Mouse (Mus musculus) retina, adult 2 months (tissue): Measurements from ENCODE around the gene Kera.

Experiments used
- DNase-seq: peaks from one replicate; pipeline ENCODE4 v3.0.0-alpha.2; 2012; ENCODE audit warnings: low read depth, low spot score

The Kera gene

DNA sequence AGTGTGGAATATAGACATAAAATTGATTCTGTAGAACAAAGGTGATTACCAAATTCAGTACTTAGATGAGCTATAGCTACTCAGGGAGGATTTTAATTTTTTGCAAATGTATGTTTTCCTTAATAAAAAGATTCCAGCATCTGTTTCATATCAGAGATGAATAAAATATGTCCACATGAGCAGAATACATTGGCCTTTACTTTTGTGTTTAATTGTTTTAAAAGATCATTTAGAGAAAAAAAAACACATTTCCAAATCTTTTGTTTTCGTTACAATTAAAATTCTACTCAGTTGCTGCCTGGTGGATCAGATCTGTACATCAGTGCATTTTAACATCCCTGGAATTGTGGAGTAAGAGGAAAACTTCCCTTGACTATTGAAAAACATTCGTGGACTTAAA lies at the start of gene Kera:
Kera (plus strand) TSS at position 301 of the 400 bp plus-strand sequence.
- DNase-seq, result no peak

DNA sequence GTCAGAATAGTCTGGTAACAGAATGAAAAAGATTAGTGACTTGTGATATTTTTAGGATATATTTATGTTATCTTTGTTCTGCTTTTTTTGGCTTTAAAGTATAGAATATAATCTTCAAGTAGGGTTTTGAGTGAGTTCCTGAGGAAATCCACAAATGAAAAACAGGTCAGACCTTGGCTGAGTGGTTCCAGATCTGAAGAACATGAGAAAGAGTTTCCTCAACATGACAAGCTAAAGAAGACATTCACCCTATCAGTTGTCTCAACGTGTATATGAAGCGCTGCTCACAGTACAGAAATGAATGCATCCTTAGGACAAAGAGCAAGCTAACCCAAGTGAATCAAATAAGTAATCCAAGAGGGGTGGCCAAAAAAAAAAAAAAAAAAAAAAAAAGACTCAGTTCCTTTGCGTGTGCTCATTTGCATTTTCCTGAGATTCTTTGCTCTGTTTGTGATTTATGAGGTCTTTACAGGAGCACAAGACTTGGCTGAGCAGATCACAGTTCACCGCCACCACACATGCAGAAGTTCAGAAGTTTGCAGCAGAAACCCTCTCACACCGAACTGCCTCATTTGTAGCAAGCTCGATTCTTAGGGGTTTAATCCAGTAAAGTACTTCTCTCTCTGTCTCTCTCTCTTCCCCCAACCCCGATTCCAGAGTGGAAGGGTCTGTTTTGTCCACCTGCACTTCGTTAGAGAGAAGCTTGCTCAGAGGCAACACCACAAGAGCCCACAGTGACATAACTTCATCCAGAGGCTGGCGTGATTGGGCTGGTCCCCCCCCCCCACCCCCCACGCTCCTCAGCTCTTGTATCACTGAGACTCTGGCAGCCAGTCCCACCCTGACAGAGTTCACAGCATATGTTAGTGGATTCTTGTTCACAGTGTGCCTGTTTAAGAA lies 41.5 kb upstream of the Kera start, which contains the start of gene Lum:
Lum (plus strand) TSS at position 172 of the 900 bp plus-strand sequence.
- no peak for DNase-seq

DNA sequence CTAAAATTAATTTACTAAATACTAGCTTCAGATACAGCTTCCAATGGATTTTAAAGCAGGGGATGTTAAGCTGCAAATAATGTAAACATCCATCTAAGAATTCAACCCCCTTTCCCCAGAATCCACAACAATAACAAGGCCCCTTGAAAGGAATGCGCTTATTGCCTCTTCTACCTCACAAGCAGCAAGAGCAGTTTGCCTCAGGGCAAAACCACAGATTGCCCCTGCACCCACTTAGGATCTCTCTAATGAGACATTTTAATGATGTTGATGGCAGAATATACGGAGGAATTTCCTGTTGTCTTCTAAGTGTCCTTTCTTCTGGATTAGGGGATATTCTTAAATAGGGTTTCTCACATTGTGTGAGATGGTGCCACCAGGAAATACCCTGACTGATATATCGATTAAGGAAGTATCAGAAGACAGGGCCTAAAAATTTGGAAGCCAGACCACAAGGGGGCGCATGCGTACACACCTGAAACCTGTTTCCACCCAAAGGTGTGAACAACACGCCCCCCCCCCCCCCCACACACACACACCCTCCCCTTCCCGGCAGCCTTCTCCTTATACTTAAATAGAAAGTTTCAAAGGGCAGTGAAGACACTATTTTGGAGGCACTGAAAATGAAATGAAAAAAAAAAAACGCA lies 39.1 kb upstream of the Kera start:
- DNase-seq, result no peak

DNA sequence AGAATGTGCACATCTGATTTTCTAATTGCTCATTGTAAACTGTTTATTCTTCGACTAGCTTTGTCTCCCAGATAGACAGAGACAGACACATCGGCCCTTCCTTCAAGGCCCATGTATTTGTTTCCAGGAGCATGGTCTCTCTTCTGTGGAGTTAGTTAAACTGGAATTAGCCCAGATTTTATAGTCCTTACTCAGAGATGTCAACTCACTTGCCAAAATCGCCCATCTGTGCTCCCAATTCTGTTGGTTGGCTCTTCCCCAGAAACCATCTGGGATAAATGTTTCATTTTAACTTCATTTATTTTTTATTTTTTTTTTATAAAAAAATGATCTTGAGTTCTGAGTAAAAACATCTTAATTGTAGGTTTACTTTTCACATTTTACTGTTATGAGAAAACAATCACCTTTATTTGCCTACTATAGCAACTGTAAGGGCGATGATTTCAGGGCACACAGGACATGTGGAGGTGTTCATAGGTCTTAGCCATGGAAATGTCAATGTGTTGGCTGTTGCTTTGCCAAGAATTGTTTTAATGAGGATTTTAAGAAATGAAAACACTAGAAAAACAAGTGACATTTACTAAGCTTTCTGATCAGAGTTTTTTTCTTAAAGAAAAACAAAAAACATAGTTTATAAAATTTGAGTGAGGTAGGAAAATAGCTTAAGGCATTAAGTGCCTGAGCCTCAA lies 24.0 kb upstream of the Kera start:
- DNase-seq, result no peak

DNA sequence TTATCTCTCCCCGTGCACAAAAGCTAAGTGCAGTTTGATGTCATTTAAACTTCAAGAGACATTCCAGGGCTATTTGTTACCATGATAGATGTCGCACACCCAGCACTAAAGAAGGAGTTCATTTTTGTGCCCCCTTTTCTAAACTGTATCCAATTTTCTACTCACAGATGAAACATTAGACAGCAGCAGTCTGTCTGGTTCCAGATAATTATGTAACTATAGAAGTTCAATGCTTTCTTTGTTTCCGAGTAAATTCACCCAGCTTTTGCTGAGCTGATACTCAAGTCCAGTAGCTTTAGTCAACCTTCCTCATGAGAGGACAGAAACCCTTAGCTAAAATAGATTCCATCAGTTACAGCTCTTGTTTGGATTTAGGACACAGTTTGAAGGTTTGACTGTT lies 22.5 kb upstream of the Kera start:
- DNase-seq, result no peak

DNA sequence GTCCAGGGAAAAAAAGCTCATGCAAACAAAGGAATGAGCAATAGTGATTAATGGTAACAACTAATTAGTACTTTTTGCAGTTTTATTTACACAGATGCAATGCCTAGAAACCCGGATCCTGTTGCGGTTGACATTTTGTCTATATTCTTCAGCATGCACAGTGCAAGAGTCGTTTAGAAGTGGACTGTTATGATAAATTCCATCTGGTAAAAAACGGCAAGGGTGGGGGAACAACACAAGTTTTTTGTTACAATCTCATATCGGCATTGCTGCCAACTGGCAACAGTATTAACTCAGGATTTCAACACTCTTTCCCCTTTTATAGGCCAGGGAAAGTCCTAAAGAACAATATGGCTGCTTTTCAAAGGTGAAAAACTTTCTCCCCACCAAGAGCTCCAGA lies 19.5 kb upstream of the Kera start:
- no peak for DNase-seq

DNA sequence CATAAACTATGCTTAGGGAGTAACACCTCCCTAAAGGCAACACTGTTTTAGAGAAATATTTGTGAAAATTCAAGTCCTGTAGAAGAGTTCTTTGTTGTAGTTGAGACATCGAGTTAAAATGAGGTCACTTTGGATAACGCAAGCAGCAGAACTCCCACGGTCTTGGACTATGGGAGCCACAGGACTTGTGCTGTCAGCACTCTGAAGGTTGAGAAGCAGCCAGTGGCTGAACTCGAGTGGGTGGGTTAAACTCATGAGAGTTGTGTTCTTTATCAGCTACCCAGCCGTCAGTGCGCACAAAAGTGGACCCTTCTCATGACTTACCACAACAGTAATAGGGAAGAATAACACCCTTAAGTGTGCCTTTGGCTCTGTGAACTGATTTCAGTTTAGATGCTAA lies 17.1 kb upstream of the Kera start:
- no peak for DNase-seq

DNA sequence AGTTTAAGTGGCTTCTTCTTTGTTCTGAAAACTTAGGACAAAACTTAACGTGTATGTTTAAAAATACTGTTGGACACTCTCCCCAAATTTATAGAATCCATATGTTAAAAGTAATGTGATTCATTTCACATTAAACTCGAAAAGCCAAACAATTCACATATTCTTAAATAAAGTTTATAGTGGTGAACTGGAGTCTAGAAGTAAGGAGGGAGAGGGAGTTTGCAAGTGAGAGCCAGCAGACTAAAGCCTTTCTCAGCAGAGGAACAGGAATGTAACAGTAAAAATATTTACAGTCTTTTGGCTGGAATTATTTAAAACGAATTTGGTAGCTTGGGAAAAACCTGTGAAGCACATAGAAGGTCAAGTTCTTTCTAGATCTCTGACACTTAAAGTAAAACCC lies 15.6 kb upstream of the Kera start:
- DNase-seq, result no peak

DNA sequence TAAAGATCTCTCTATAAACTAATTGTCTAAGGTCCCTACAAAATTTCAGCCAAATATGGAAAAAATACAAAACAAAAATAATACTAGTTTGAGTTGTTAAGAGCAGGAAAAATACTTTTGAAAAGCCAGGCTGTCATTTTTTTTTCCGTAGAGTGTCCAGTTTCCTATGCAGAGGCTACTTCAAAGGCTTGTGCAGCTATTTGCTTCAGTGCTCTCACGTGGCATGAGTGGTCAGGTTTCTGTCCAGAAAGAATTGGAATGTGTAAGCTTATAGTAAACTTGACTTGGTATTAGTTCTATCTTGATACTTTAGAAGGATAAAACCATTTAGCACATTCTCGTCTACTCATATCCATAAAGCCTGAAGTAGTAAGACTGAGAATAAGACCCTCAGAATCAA lies 15.0 kb upstream of the Kera start:
- DNase-seq, result no peak

DNA sequence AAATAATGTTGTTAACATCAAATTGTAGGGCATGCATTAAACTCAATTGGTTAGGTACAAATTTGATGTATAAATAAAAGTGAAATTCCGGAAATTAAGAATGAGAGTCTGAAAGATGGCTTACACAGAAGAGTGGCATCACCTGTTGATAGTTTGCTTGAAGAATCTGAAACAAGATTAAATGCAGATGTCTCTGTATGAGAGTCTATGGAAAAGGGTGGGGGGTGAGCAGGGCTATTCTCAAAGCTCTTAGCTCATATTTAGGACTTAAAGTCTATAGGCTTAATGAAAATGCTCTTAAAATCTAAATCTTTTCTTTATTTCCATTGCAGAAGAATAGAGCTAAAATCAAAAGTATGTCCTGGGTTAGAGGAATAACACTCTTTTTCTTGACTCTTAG lies 11.0 kb upstream of the Kera start:
- no peak for DNase-seq

DNA sequence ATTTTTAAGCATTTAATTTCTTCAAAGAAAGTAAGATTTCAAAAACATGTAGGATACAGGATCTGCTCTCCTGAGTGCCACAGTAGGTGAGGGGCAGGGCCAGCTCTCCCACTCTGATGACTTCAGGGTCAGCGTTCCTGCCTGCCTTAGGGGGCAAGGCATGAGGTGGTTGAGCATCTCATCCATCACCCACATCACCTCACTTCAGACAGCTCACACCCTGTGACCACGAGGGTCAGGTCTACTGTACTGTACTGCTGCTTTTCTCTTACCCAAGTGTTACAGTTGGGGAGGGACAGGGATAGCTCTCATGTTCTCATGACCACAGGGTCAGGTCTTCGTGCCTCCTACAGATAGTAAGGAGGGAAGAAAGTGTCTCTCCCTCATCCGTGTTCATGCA lies 4.9 kb upstream of the Kera start:
- DNase-seq, result no peak

DNA sequence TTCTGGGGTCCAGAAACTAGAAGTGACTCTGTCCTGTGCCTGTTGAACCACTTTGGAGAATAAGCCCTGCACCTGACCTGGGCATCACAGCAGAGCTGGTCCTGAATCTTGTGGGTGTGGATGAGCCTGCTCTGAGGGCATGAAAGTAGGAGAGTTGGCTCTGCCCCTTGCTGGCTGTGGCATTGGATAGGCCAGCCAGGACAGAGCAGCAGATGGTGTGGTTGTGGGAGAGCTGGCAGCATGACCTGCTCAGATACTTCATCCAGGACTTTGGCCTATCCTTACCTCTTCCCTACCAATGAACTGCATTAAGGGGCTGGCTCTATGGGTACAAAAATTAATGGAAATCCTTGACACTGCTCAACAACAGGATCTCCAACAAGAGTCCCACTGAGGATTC lies 3.4 kb upstream of the Kera start:
- DNase-seq, result no peak

DNA sequence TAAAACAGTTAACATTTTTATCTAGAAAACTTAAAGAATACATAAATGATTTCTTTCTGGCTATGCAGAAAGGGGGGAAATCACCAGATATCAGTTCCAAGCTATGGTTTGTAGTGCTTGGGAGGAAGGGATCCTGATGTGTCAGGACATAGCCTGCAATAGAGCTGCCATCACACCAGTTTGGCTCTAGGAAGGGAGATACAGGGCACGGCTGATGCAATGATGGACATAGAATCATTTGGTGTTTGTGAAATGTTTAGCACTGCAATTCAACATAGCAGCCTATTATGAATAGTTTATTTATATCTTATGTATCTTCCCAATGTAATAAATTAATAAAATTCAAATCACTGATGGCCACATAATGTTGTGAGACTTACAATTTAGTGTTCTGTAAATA lies 15.6 kb downstream of the Kera start:
- DNase-seq, result no peak

DNA sequence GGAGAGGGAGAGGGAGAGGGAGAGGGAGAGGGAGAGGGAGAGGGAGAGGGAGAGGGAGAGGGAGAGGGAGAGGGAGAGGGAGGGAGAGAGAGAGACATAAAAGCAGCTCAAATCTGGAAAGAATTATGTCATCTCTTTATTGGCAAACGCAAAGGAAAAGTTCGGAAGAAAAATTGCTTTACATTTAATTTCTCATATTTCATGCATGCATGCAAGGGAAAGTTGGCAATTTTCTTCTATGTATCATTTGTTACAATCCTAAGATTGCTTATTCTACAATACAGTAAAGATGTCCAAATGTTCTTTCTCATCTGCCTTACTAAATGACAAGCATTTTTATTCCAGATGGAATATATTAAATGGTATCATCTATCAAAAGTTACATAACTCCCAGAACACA lies 17.7 kb downstream of the Kera start:
- DNase-seq, result no peak

DNA sequence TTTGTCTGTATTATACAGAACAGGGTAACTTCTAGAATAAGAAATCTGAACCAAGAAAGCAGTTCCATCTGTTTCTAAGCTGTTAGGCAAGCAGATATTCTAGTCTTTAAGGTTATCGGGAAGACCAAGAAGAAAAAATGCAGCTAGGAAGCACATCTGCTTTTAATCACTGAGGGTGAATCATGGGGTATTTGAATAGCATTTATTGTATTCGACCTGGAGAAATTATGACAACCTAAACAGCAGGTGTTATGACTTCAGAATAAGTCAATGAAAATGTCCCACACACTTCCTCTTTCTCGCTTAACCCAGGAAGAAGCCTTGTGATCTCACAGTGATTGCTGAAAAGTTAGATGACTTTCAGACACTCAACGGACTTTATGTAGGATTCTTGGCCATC lies 18.4 kb downstream of the Kera start:
- DNase-seq, result no peak

DNA sequence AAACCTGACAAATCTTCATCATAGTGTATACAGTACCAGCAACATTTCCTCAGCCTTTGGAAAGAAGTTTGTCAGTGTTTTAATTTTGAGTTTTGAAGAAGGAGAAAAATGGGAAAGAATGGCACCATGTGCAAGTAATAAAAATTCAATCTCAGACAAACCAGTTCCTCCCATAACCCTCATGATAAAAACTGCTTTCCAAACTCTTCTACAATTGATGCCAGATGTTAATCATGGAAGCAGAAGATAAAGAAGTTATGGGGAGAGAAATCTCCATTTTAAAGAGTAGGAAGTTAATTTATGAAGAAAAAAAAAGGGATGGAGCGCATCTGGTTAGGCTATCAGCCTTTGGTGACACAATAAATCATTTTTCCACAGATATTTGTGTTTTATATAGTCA lies 19.9 kb downstream of the Kera start:
- no peak for DNase-seq

DNA sequence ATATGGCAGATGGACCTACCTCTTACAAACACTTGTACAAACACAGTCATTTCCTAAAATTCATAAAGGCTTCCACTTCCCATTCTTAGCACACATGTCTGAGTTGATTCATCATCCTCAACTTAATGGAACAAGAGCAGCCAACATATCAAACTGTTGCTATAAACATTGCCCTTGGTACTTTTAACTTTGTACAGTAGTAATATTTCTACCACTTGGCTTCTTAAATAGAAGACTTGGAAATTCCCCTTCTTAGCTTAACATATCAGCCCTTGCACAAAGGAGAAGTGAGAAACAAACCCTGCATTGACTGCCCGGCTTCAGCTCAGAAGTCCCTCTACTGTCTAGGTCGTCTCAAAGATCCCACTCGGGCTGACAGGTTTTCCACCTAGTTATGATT lies 24.4 kb downstream of the Kera start:
- DNase-seq, result no peak

DNA sequence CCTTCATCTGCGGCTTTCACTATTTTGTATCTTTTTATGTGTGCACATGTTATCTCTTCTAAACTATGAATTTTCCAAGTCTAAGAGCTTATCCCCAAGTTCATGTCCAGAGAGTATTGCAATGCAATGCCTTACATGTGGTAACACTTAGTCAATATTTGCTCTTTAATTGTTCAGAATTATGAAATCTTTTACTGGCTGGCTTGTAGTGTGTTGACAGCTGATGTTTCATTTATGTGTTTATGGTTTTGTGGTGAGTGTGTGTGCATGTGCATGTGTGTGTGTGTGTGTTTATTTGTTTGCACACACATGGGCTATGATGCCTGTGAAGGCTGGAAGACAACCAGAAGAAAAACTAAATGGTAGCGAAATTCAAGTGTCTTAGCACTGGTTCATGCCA lies 35.2 kb downstream of the Kera start:
- no peak for DNase-seq

DNA sequence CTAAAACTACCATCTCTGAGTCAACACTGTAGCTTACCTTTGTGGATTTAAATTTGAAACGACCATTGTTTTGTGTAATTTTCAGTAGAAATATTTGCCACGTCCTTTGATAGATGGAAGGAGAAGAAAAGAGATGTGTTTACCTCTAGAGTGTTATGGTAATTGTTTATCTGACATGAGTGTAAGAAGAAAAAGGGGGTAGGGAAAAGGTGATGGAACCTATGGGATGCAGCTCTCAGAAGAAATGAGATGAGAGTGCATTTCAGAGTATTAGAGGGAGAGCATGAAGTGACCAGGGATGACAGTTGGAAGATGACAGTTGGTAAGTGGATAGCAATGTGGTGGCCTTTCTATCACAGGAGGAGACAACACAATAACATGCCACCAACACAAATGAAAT lies 37.1 kb downstream of the Kera start, which contains the start of gene Epyc:
Epyc (plus strand) TSS at position 301 of the 400 bp plus-strand sequence.
- DNase-seq, result no peak

DNA sequence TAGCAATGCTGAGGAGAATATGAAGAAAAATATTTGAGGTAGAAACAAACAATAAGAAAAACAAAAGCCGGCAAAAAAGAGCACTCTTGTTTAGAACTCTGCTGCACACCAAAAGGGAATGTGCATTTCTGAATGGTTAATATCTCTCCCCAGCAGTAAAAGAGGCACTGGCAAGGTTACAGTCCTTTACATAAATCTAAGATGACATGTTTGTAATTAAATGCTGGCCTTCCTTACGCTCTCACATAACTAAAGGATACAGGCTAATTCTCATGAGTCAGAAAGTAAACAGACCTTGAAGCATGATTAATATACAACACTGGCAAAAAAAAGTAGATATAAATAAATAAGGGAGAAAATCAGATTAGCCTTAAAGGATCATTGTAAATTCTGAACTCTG lies 43.7 kb downstream of the Kera start:
- DNase-seq, result no peak

DNA sequence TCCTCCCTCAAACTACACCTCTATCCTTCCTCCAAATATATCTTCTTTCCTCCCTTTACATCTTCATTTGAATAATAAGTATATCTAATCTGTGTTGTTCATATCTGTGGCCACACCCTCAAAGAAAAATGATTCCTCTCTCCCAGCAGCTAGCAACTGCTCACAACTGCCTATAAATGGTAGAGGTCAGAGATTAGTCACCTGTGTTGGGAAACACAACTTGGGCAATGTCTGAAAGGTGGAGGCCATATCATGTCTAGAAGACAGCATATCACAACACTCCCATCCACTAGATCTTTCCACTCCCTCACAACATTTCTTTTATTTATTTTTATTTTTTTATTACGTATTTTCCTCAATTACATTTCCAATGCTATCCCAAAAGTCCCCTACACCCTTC lies 52.8 kb downstream of the Kera start:
- DNase-seq, result no peak
